In the genomic region with DNA sequence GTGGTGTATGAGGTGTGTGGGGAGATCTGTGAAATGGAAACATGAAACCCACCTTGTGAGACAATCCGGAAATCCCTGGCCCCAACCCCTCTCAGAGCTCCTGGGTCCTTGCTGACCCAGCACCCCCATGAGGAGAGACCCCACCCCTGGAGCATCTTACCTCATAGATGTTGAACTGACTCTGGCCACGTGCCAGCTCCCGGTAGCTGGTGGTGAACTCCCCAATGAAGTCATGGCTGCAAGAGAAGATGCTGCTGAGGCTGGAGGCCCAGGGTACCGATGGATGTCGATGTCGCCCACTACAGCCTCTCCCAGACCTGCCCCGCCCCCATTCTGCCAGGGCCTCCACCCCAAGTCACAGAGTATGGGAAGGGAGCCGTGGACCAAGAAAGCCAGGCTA, we compare ENCODE assay signal across 16 mouse cellular contexts.
"Had no signal": no experiment of that assay in that cellular context is flagged by ENCODE, and none has a peak within 500 bp of the region (broad histone marks: within the 10 kb centered on the region; RNA-seq: fewer than 3 reads in every experiment).

No protein-coding gene starts in this region.

- H3K9me3 ChIP-seq: midbrain, embryonic 10.5 days; midbrain, embryonic 12.5 days; neural tube, embryonic 13.5 days; neural tube, embryonic 15.5 days had no signal

- DNase-seq: lung, adult 18-20 months; lung, embryonic 14.5 days; lung, postnatal 10 days; lung, postnatal 4 days; midbrain, embryonic 14.5 days; retina, postnatal 1 day; right cerebral cortex, adult 18-20 months; thymus, adult 18-20 months; thymus, postnatal 14 days had no signal

- ATAC-seq: midbrain, embryonic 16.5 days had no signal

- H3K36me3 ChIP-seq: midbrain, embryonic 10.5 days; midbrain, embryonic 12.5 days; neural tube, embryonic 13.5 days; neural tube, embryonic 15.5 days had no signal

- H3K9ac ChIP-seq: liver, embryonic 14.5 days; lung, embryonic 14.5 days; midbrain, embryonic 12.5 days; neural tube, embryonic 13.5 days; neural tube, embryonic 15.5 days had no signal

- H3K27me3 ChIP-seq: neural tube, embryonic 13.5 days; neural tube, embryonic 15.5 days had no signal

- H3K4me2 ChIP-seq: lung, embryonic 14.5 days; midbrain, embryonic 12.5 days; neural tube, embryonic 13.5 days; neural tube, embryonic 15.5 days had no signal

- H3K4me3 ChIP-seq: midbrain, embryonic 10.5 days; midbrain, embryonic 12.5 days; myocyte; neural tube, embryonic 13.5 days; neural tube, embryonic 15.5 days had no signal

- H3K27ac ChIP-seq: liver, embryonic 14.5 days; midbrain, embryonic 10.5 days; midbrain, embryonic 12.5 days; neural tube, embryonic 13.5 days; neural tube, embryonic 15.5 days had no signal
